Mouse (Mus musculus): Measurements from ENCODE around the gene Rcor1. TPM values are rescaled to one million over a fixed set of nuclear protein-coding genes. Genes with fewer than 3 reads are reported as not detected.

The Rcor1 gene
- 12.1 and 13.1 TPM in 2 replicates for polyA plus RNA-seq (2016; fragmentation: Nextera tagmentation; extraction: Ambion mirVana)

GRCm38 (mm10) chr12:111038976-111039612 is at the start of gene Rcor1:
Gene Rcor1, plus strand, starts transcription at chr12:111039351.
- peak within 1 kb of the TSS; percentile 98 for H3K9ac ChIP-seq (replicated peaks)
- WGBS, result under 1% methylated on average over 64 of the region's 76 CpGs
- ATAC-seq (ENCODE audit: insufficient number of reproducible peaks, insufficient read depth, low FRiP score, low TSS enrichment, low read depth), result peak; percentile 97

GRCm38 (mm10) chr12:110989409-110989808 is 49.7 kb upstream of the Rcor1 start:
- Histone ChIP-seq H3K4me1 (replicated peaks) (peaks cover 6% of the 10 kb centered on the region; the same call in 1 of the 2 replicates), H3K4me2 (no peak overlapping the region), H3K27me3 (no peaks in the 10 kb centered on the region), H3K9me3 (no peaks in the 10 kb centered on the region), H3K9ac (replicated peaks) (no peak overlapping the region), H3K4me3 (replicated peaks) (no peak overlapping the region), H3K36me3 (no peaks in the 10 kb centered on the region), H3K27ac (no peak overlapping the region)
- ATAC-seq (ENCODE audit: insufficient number of reproducible peaks, insufficient read depth, low FRiP score, low TSS enrichment, low read depth), result no peak
- 89% methylated on average over 3 of the region's 3 CpGs for WGBS

More at GRCm38 (mm10) chr12:111038976-111039612, at the start of gene Rcor1:
- Histone ChIP-seq H3K4me3 (replicated peaks) (peak within 1 kb of the TSS; percentile 97), H3K36me3 (peaks cover 13% of the 10 kb centered on the region), H3K27me3 (no peaks in the 10 kb centered on the region), H3K4me1 (replicated peaks) (peaks cover 26% of the 10 kb centered on the region), H3K27ac (peak within 1 kb of the TSS; percentile 98), H3K9me3 (no peaks in the 10 kb centered on the region), H3K4me2 (peak within 1 kb of the TSS; percentile 89)

GRCm38 (mm10) chr12:110990500-110990899 is 48.7 kb upstream of the Rcor1 start:
- H3K4me2 ChIP-seq, result no peak overlapping the region
- H3K36me3 ChIP-seq, result no peaks in the 10 kb centered on the region
- no peaks in the 10 kb centered on the region for H3K27me3 ChIP-seq
- 88% methylated on average over 7 of the region's 7 CpGs for WGBS
- ATAC-seq (ENCODE audit: insufficient number of reproducible peaks, insufficient read depth, low FRiP score, low TSS enrichment, low read depth), result no peak
- H3K9ac ChIP-seq (replicated peaks), result no peak overlapping the region
- no peak overlapping the region for H3K27ac ChIP-seq
- H3K9me3 ChIP-seq, result no peaks in the 10 kb centered on the region
- H3K4me3 ChIP-seq (replicated peaks), result no peak overlapping the region
- H3K4me1 ChIP-seq (replicated peaks), result peaks cover 6% of the 10 kb centered on the region; the same call in 1 of the 2 replicates

- Histone ChIP-seq H3K9ac (replicated peaks) (peak overlapping the region; percentile 62), H3K27ac (peak overlapping the region; percentile 81; the same call in 1 of the 2 replicates), H3K9me3 (no peaks in the 10 kb centered on the region), H3K4me1 (replicated peaks) (peaks cover 6% of the 10 kb centered on the region; the same call in 1 of the 2 replicates), H3K36me3 (no peaks in the 10 kb centered on the region), H3K4me3 (replicated peaks) (peak overlapping the region; percentile 50), H3K4me2 (peak overlapping the region; percentile 58), H3K27me3 (no peaks in the 10 kb centered on the region)
- ATAC-seq (ENCODE audit: insufficient number of reproducible peaks, insufficient read depth, low FRiP score, low TSS enrichment, low read depth), result peak; percentile 81
- WGBS, result 5% methylated on average over 23 of the region's 23 CpGs
Observed at GRCm38 (mm10) chr12:110991361-110992127, 47.6 kb upstream of the Rcor1 start.

- Histone ChIP-seq H3K27me3 (no peaks in the 10 kb centered on the region), H3K4me1 (replicated peaks) (peaks cover 6% of the 10 kb centered on the region; the same call in 1 of the 2 replicates), H3K4me2 (peak overlapping the region; percentile 58), H3K27ac (peak overlapping the region; percentile 81), H3K4me3 (replicated peaks) (peak overlapping the region; percentile 50), H3K9me3 (no peaks in the 10 kb centered on the region), H3K36me3 (no peaks in the 10 kb centered on the region), H3K9ac (replicated peaks) (peak overlapping the region; percentile 62)
- under 1% methylated on average over 24 of the region's 24 CpGs for WGBS
- peak; percentile 91 for ATAC-seq (ENCODE audit: insufficient number of reproducible peaks, insufficient read depth, low FRiP score, low TSS enrichment, low read depth)
Observed at GRCm38 (mm10) chr12:110992128-110992553, 47.0 kb upstream of the Rcor1 start.

GRCm38 (mm10) chr12:110992771-110993170 is 46.4 kb upstream of the Rcor1 start:
- H3K27me3 ChIP-seq, result no peaks in the 10 kb centered on the region
- H3K9me3 ChIP-seq, result peaks cover 3% of the 10 kb centered on the region; the same call in 1 of the 2 replicates
- H3K27ac ChIP-seq, result 0 out of 2 replicates have a peak overlapping the region, but pooled peaks have one; percentile 25
- peak overlapping the region; percentile 50 for H3K4me3 ChIP-seq (replicated peaks)
- H3K9ac ChIP-seq (replicated peaks), result no peak overlapping the region; the same call in 1 of the 2 replicates
- peaks cover 6% of the 10 kb centered on the region; the same call in 1 of the 2 replicates for H3K4me1 ChIP-seq (replicated peaks)
- no peaks in the 10 kb centered on the region for H3K36me3 ChIP-seq
- H3K4me2 ChIP-seq, result peak overlapping the region; percentile 58
- 0 out of 2 replicates have a peak, but pooled peaks have one; percentile 11 for ATAC-seq (ENCODE audit: insufficient number of reproducible peaks, insufficient read depth, low FRiP score, low TSS enrichment, low read depth)
- WGBS, result 77% methylated on average over 12 of the region's 12 CpGs

- H3K27me3 ChIP-seq, result no peaks in the 10 kb centered on the region
- ATAC-seq (ENCODE audit: insufficient number of reproducible peaks, insufficient read depth, low FRiP score, low TSS enrichment, low read depth), result no peak
- peaks cover 6% of the 10 kb centered on the region; the same call in 1 of the 2 replicates for H3K4me1 ChIP-seq (replicated peaks)
- WGBS, result 87% methylated on average over 3 of the region's 3 CpGs
- H3K4me3 ChIP-seq (replicated peaks), result no peak overlapping the region
- H3K4me2 ChIP-seq, result no peak overlapping the region
- no peaks in the 10 kb centered on the region for H3K36me3 ChIP-seq
- 0 out of 2 replicates have a peak overlapping the region, but pooled peaks have one; percentile 25 for H3K27ac ChIP-seq
- no peak overlapping the region; the same call in 1 of the 2 replicates for H3K9ac ChIP-seq (replicated peaks)
- H3K9me3 ChIP-seq, result peaks cover 5% of the 10 kb centered on the region; the same call in 1 of the 2 replicates
Observed at GRCm38 (mm10) chr12:110993226-110993625, 45.9 kb upstream of the Rcor1 start.

- no peaks in the 10 kb centered on the region for H3K36me3 ChIP-seq
- H3K27me3 ChIP-seq, result no peaks in the 10 kb centered on the region
- WGBS, result 40% methylated on average over 12 of the region's 12 CpGs
- H3K9me3 ChIP-seq, result peaks cover 11% of the 10 kb centered on the region; the same call in 1 of the 2 replicates
- H3K4me1 ChIP-seq (replicated peaks), result peaks cover 6% of the 10 kb centered on the region; the same call in 1 of the 2 replicates
- no peak overlapping the region for H3K9ac ChIP-seq (replicated peaks)
- H3K4me2 ChIP-seq, result no peak overlapping the region
- ATAC-seq (ENCODE audit: insufficient number of reproducible peaks, insufficient read depth, low FRiP score, low TSS enrichment, low read depth), result no peak
- H3K4me3 ChIP-seq (replicated peaks), result no peak overlapping the region
- no peak overlapping the region for H3K27ac ChIP-seq
Observed at GRCm38 (mm10) chr12:110994666-110995065, 44.5 kb upstream of the Rcor1 start.

GRCm38 (mm10) chr12:110998092-110998491 is 41.1 kb upstream of the Rcor1 start:
- no peak overlapping the region for H3K27ac ChIP-seq
- H3K36me3 ChIP-seq, result no peaks in the 10 kb centered on the region
- peaks cover 11% of the 10 kb centered on the region; the same call in 1 of the 2 replicates for H3K9me3 ChIP-seq
- no peak overlapping the region for H3K9ac ChIP-seq (replicated peaks)
- no peak overlapping the region for H3K4me2 ChIP-seq
- 95% methylated on average over 11 of the region's 11 CpGs for WGBS
- ATAC-seq (ENCODE audit: insufficient number of reproducible peaks, insufficient read depth, low FRiP score, low TSS enrichment, low read depth), result no peak
- H3K27me3 ChIP-seq, result no peaks in the 10 kb centered on the region
- no peak overlapping the region for H3K4me3 ChIP-seq (replicated peaks)
- H3K4me1 ChIP-seq (replicated peaks), result no peaks in the 10 kb centered on the region

GRCm38 (mm10) chr12:110999820-111000219 is 39.3 kb upstream of the Rcor1 start:
- no peak overlapping the region for H3K4me2 ChIP-seq
- H3K9ac ChIP-seq (replicated peaks), result no peak overlapping the region
- no peaks in the 10 kb centered on the region for H3K27me3 ChIP-seq
- WGBS, result 88% methylated on average over 2 of the region's 2 CpGs
- H3K4me1 ChIP-seq (replicated peaks), result no peaks in the 10 kb centered on the region
- H3K9me3 ChIP-seq, result peaks cover 11% of the 10 kb centered on the region; the same call in 1 of the 2 replicates
- no peak overlapping the region for H3K4me3 ChIP-seq (replicated peaks)
- H3K27ac ChIP-seq, result no peak overlapping the region
- H3K36me3 ChIP-seq, result no peaks in the 10 kb centered on the region
- no peak for ATAC-seq (ENCODE audit: insufficient number of reproducible peaks, insufficient read depth, low FRiP score, low TSS enrichment, low read depth)

GRCm38 (mm10) chr12:111000956-111001355 is 38.2 kb upstream of the Rcor1 start:
- Histone ChIP-seq H3K9me3 (peaks cover 11% of the 10 kb centered on the region; the same call in 1 of the 2 replicates), H3K9ac (replicated peaks) (no peak overlapping the region), H3K4me3 (replicated peaks) (no peak overlapping the region), H3K4me1 (replicated peaks) (no peaks in the 10 kb centered on the region), H3K27me3 (no peaks in the 10 kb centered on the region), H3K36me3 (no peaks in the 10 kb centered on the region), H3K4me2 (no peak overlapping the region), H3K27ac (no peak overlapping the region)
- ATAC-seq (ENCODE audit: insufficient number of reproducible peaks, insufficient read depth, low FRiP score, low TSS enrichment, low read depth), result no peak
- WGBS, result 94% methylated on average over 7 of the region's 7 CpGs
